Mouse (Mus musculus) embryo, embryonic 11.5 days (tissue): Measurements from ENCODE around the gene Nup50.
A peak's percentile ranks its signal among the peaks of the same experiment; 100 is the strongest.

ENCODE experiments used
- DNase-seq: peaks from one replicate; pipeline ENCODE4 v3.0.0-alpha.2; 2012; ENCODE audit warnings: low read depth, low spot score

Nup50 gene

GRCm38 (mm10) chr15:84953259-84953658 is 30.0 kb downstream of the Nup50 start:
- no peak for DNase-seq

- no peak for DNase-seq
Observed at GRCm38 (mm10) chr15:84957851-84958250, 34.6 kb downstream of the Nup50 start.

GRCm38 (mm10) chr15:84958331-84958730 is 35.1 kb downstream of the Nup50 start:
- DNase-seq: no peak

- DNase-seq: no peak
Observed at GRCm38 (mm10) chr15:84959891-84960290, 36.7 kb downstream of the Nup50 start.

GRCm38 (mm10) chr15:84960692-84961091 is 37.5 kb downstream of the Nup50 start:
- no peak for DNase-seq

- DNase-seq: no peak
Observed at GRCm38 (mm10) chr15:84962518-84962917, 39.3 kb downstream of the Nup50 start.

- DNase-seq: no peak
Observed at GRCm38 (mm10) chr15:84964771-84965170, 41.6 kb downstream of the Nup50 start.

GRCm38 (mm10) chr15:84965575-84966360 is 42.6 kb downstream of the Nup50 start:
- DNase-seq: peak; percentile 52

GRCm38 (mm10) chr15:84968534-84968933 is 45.3 kb downstream of the Nup50 start:
- DNase-seq: no peak

GRCm38 (mm10) chr15:84972860-84973543 is 49.8 kb downstream of the Nup50 start:
- no peak for DNase-seq

GRCm38 (mm10) chr15:84973544-84973871 is 50.3 kb downstream of the Nup50 start:
- no peak for DNase-seq

- DNase-seq: no peak
Observed at GRCm38 (mm10) chr15:84975729-84976128, 52.5 kb downstream of the Nup50 start.

GRCm38 (mm10) chr15:84981609-84982313 is 58.5 kb downstream of the Nup50 start:
- no peak for DNase-seq

- no peak for DNase-seq
Observed at GRCm38 (mm10) chr15:84982888-84983287, 59.7 kb downstream of the Nup50 start.

GRCm38 (mm10) chr15:84983721-84984120 is 60.5 kb downstream of the Nup50 start:
- DNase-seq: no peak

GRCm38 (mm10) chr15:84985516-84986160 is 62.4 kb downstream of the Nup50 start:
- DNase-seq: no peak

GRCm38 (mm10) chr15:84986171-84987019 is 63.2 kb downstream of the Nup50 start:
- no peak for DNase-seq

- DNase-seq: peak; percentile 16
Observed at GRCm38 (mm10) chr15:84987020-84987815, 64.0 kb downstream of the Nup50 start.

- DNase-seq: peak; percentile 94
Observed at GRCm38 (mm10) chr15:84987874-84988825, 64.9 kb downstream of the Nup50 start, which contains the start of gene 5031439G07Rik. 5031439G07Rik (minus strand) TSS chr15:84988551.
